Mouse (Mus musculus) inflammation-experienced regulatory T-cells, adult 6 months (primary cell): ENCODE data around the gene Stum. TPM values are rescaled to one million over a fixed set of nuclear protein-coding genes. Genes with fewer than 3 reads are reported as not detected.

Experiments
- polyA plus RNA-seq, 3 experiments: library from polyadenylated mRNA; unstranded; fragments of 100-300 nt; shearing (Covaris generic); gene quantifications; one replicate each; pipeline ENCODE4 v1.2.1; 2017

The Stum gene
- polyA plus RNA-seq, 3 experiments from 2014 or later, result not detected

Other genes with a start within 250 kb of the Stum start
- 100 to 1,000 TPM in 2 of 3 experiments, 10 to 100 TPM in 1; 83.5 to 124 (median 120) TPM for gene Psen2, start 220.1 kb downstream of the Stum start, polyA plus RNA-seq
- 10 to 100 TPM; 25.3 to 58.2 (median 55.2) TPM for gene Itpkb, start 153.0 kb downstream of the Stum start, polyA plus RNA-seq
- 10 to 100 TPM; 39.8 to 48.1 (median 42.4) TPM for gene Parp1, start 85.4 kb upstream of the Stum start, polyA plus RNA-seq
- gene Lin9, start 157.6 kb upstream of the Stum start, polyA plus RNA-seq, result 10 to 100 TPM; 15.2 to 21.7 (median 17.3) TPM
- under 1 TPM in 2 of 3 experiments, not detected in 1; 0.15 to 0.20 TPM for gene Mixl1, start 213.5 kb upstream of the Stum start, polyA plus RNA-seq
- gene Acbd3, start 242.5 kb upstream of the Stum start, polyA plus RNA-seq, result 10 to 100 TPM; 10.9 to 14.4 (median 14.0) TPM